12 mouse cellular contexts compared by ENCODE assay signal in genomic region chr5:98732157-98733009, GRCm38 (mm10).
DNase-seq lines count a peak whose midpoint lies in the region; ATAC-seq and TF ChIP-seq lines count a peak whose summit lies in the region.
"Had no signal": no experiment of that assay in that cellular context is flagged by ENCODE, and none has a peak within 500 bp of the region (broad histone marks: within the 10 kb centered on the region; RNA-seq: fewer than 3 reads in every experiment).

No protein-coding gene starts in this region.

- no peak for TF ChIP-seq POLR2A in brain, embryonic 14.5 days (IDR thresholded peaks at IDR 0.05; ENCODE audit: borderline replicate concordance, extremely low read depth, insufficient read depth, insufficient read length, poor library complexity, severe bottlenecking)
- no peak for TF ChIP-seq POLR2A in limb, embryonic 14.5 days (IDR thresholded peaks at IDR 0.05; ENCODE audit: borderline replicate concordance, extremely low read depth, insufficient read depth, insufficient read length)

- H3K36me3 ChIP-seq in kidney, embryonic 15.5 days, result no peaks in the 10 kb centered on the region
- no peaks in the 10 kb centered on the region for H3K36me3 ChIP-seq in limb, embryonic 14.5 days (ENCODE audit: control insufficient read depth, insufficient read depth, low read length)
- H3K36me3 ChIP-seq: limb, embryonic 15.5 days; stomach, embryonic 15.5 days had no signal

- ATAC-seq in kidney, embryonic 15.5 days (replicated peaks; ENCODE audit: low FRiP score), result 0 out of 2 replicates have a peak, but pooled peaks have one; percentile 49
- ATAC-seq in limb, embryonic 14.5 days (ENCODE audit: low FRiP score, low read depth), result peak; percentile 50; the same call in 1 of the 2 replicates
- ATAC-seq in CD4-positive, CD25-positive, alpha-beta regulatory T cell, adult 4 months, result no peak
- ATAC-seq: activated CD4-positive, CD25-positive, alpha-beta regulatory T cell, adult 4 months had no signal

- H3K4me2 ChIP-seq in kidney, embryonic 15.5 days, result no peak overlapping the region
- H3K4me2 ChIP-seq in limb, embryonic 14.5 days (replicated peaks; ENCODE audit: low read depth, low read length, severe bottlenecking), result no peak overlapping the region
- H3K4me2 ChIP-seq: limb, embryonic 15.5 days; stomach, embryonic 15.5 days had no signal

- peak; percentile 8 for DNase-seq in embryo, embryonic 10 days (ENCODE audit: low spot score)
- no peak for DNase-seq in embryo, embryonic 9.5 days (ENCODE audit: extremely low spot score)
- no peak for DNase-seq in kidney, postnatal 14 days
- peak; percentile 81 for DNase-seq in brain, embryonic 14.5 days (ENCODE audit: low read depth)
- DNase-seq in limb, embryonic 14.5 days (ENCODE audit: low spot score), result peak; percentile 28
- DNase-seq in spleen, postnatal 4 days (ENCODE audit: low spot score in 2 of 2), result no peak
- DNase-seq: kidney, adult 11 months had no signal

- H3K27ac ChIP-seq in kidney, embryonic 15.5 days, result no peak overlapping the region
- H3K27ac ChIP-seq in limb, embryonic 14.5 days (replicated peaks; ENCODE audit: low read depth, low read length), result no peak overlapping the region
- H3K27ac ChIP-seq: limb, embryonic 15.5 days; stomach, embryonic 15.5 days had no signal

- 27% methylated on average over 6 of the region's 6 CpGs for WGBS in kidney, embryonic 15.5 days
- 36% methylated on average over 6 of the region's 6 CpGs for WGBS in limb, embryonic 14.5 days

- peaks cover 9% of the 10 kb centered on the region; the same call in 1 of the 2 replicates for H3K4me1 ChIP-seq in kidney, embryonic 15.5 days
- H3K4me1 ChIP-seq in limb, embryonic 14.5 days (ENCODE audit: control insufficient read depth, insufficient read depth, low read length), result no peaks in the 10 kb centered on the region
- H3K4me1 ChIP-seq: stomach, embryonic 15.5 days had no signal

- H3K9ac ChIP-seq in kidney, embryonic 15.5 days, result no peak overlapping the region
- no peak overlapping the region for H3K9ac ChIP-seq in limb, embryonic 14.5 days (ENCODE audit: low read depth, low read length, severe bottlenecking)
- H3K9ac ChIP-seq: limb, embryonic 15.5 days; stomach, embryonic 15.5 days had no signal

- no peak for TF ChIP-seq CTCF in brain, embryonic 14.5 days (IDR thresholded peaks at IDR 0.05; ENCODE audit: borderline replicate concordance, extremely low read depth, insufficient read depth, insufficient read length)

- H3K4me3 ChIP-seq in kidney, embryonic 15.5 days (replicated peaks), result no peak overlapping the region
- H3K4me3 ChIP-seq in limb, embryonic 14.5 days (replicated peaks; ENCODE audit: low read length), result no peak overlapping the region
- H3K4me3 ChIP-seq: limb, embryonic 15.5 days; stomach, embryonic 15.5 days had no signal

- H3K27me3 ChIP-seq in kidney, embryonic 15.5 days, result no peaks in the 10 kb centered on the region
- H3K27me3 ChIP-seq in limb, embryonic 14.5 days (ENCODE audit: control insufficient read depth, insufficient read depth, low read length), result no peaks in the 10 kb centered on the region
- H3K27me3 ChIP-seq: limb, embryonic 15.5 days; stomach, embryonic 15.5 days had no signal

- H3K9me3 ChIP-seq in kidney, embryonic 15.5 days (replicated peaks), result no peaks in the 10 kb centered on the region
- no peaks in the 10 kb centered on the region for H3K9me3 ChIP-seq in limb, embryonic 14.5 days (ENCODE audit: control insufficient read depth, low read length)
- H3K9me3 ChIP-seq: limb, embryonic 15.5 days; stomach, embryonic 15.5 days had no signal

Comparison
In these comparisons a context has a peak if more than half of its experiments do, and no peak if none do; other contexts are left out.
1. DNase-seq: peak in embryo, embryonic 10 days (single experiment), brain, embryonic 14.5 days (single experiment) and limb, embryonic 14.5 days (single experiment); none in embryo, embryonic 9.5 days (single experiment), kidney, postnatal 14 days (single experiment) and spleen, postnatal 4 days (0 of 2).